Mouse (Mus musculus) myocyte (in vitro differentiated cells): ENCODE measurements around the gene Dmtf1. TPM values are rescaled to one million over a fixed set of nuclear protein-coding genes. Genes with fewer than 3 reads are reported as not detected.
"Not testable (repeated sequence)": the region's sequence is repeated elsewhere in the genome, so short reads cannot be mapped to it uniquely, and the experiment has no call there.

ENCODE experiments used
- H3K27me3 ChIP-seq: one replicate; pipeline ENCODE4 v1.6.1; 2011; ENCODE audit not compliant: control insufficient read depth, insufficient read depth, insufficient read length
- H3K36me3 ChIP-seq: one replicate; pipeline ENCODE4 v1.6.1; 2011; ENCODE audit not compliant: control insufficient read depth, insufficient read depth
- H3K4me2 ChIP-seq: one replicate; pipeline ENCODE4 v1.6.1; 2011; ENCODE audit warnings: low read depth, control low read depth
- H3K4me3 ChIP-seq: one replicate; pipeline ENCODE4 v1.5.1; 2011; ENCODE audit warnings: mild to moderate bottlenecking, control low read depth, moderate library complexity
- H3K79me2 ChIP-seq: one replicate; pipeline ENCODE4 v1.6.1; 2011; ENCODE audit not compliant: control insufficient read depth, insufficient read depth
- H3ac ChIP-seq: one replicate; pipeline ENCODE4 v1.6.1; 2011; ENCODE audit not compliant: control insufficient read depth, insufficient read length
- CEBPB ChIP-seq: IDR thresholded peaks from 2 replicates; pipeline ENCODE4 v1.6.1; 2011; ENCODE audit warnings: mild to moderate bottlenecking, moderate library complexity; ENCODE audit not compliant: poor library complexity, insufficient read depth, severe bottlenecking
- E2F4 ChIP-seq: IDR thresholded peaks from one replicate; pipeline ENCODE4 v1.6.1; 2011; ENCODE audit warnings: mild to moderate bottlenecking, control low read depth, moderate library complexity; ENCODE audit not compliant: insufficient read depth
- MAX ChIP-seq: IDR thresholded peaks from one replicate; pipeline ENCODE4 v1.6.1; 2011; ENCODE audit warnings: low read depth, mild to moderate bottlenecking, control low read depth
- MYOD1 ChIP-seq, 3 experiments: IDR thresholded peaks; one replicate each; pipeline ENCODE4 v1.6.1; 2011; ENCODE audit warnings: control low read depth in 2 of 3, low read depth in 2 of 3, mild to moderate bottlenecking in 2 of 3, moderate library complexity in 1 of 3; ENCODE audit not compliant: insufficient read length in 2 of 3, control insufficient read depth in 1 of 3
- MYOG ChIP-seq, 3 experiments: IDR thresholded peaks; one replicate each; pipeline ENCODE4 v1.6.1; 2011; ENCODE audit warnings: control low read depth in 2 of 3, low read depth in 2 of 3, mild to moderate bottlenecking in 2 of 3; ENCODE audit not compliant: insufficient read length in 2 of 3, control insufficient read depth in 1 of 3, insufficient read depth in 1 of 3
- POLR2A ChIP-seq: IDR thresholded peaks from one replicate; pipeline ENCODE4 v1.6.1; 2011; ENCODE audit warnings: low read depth, mild to moderate bottlenecking, control low read depth, moderate library complexity; ENCODE audit not compliant: insufficient read length
- POLR2AphosphoS2 ChIP-seq: IDR thresholded peaks from one replicate; pipeline ENCODE4 v1.6.1; 2011; ENCODE audit warnings: low read depth, control low read depth; ENCODE audit not compliant: insufficient read length
- REST ChIP-seq: IDR thresholded peaks from one replicate; pipeline ENCODE4 v1.6.1; 2011; ENCODE audit warnings: mild to moderate bottlenecking, control low read depth, moderate library complexity; ENCODE audit not compliant: insufficient read depth, insufficient read length
- SRF ChIP-seq: IDR thresholded peaks from one replicate; pipeline ENCODE4 v1.6.1; 2011; ENCODE audit warnings: low read depth; ENCODE audit not compliant: control insufficient read depth, insufficient read length
- TCF12 ChIP-seq: IDR thresholded peaks from one replicate; pipeline ENCODE4 v1.6.1; 2011; ENCODE audit warnings: mild to moderate bottlenecking, control low read depth; ENCODE audit not compliant: poor library complexity, insufficient read depth, severe bottlenecking
- TCF3 ChIP-seq: IDR thresholded peaks from one replicate; pipeline ENCODE4 v1.6.1; 2011; ENCODE audit warnings: low read depth, control low read depth; ENCODE audit not compliant: insufficient read length
- USF1 ChIP-seq: IDR thresholded peaks from one replicate; pipeline ENCODE4 v1.6.1; 2011; ENCODE audit warnings: low read depth, mild to moderate bottlenecking, control low read depth, moderate library complexity
- polyA plus RNA-seq: library from polyadenylated mRNA; unstranded; fragments of >200 nt; fragmentation: generic; extraction: Trizol; gene quantifications from one replicate; pipeline ENCODE4 v1.2.1, GENCODE M21; 2012; ENCODE audit warnings: missing spikeins

Dmtf1 gene
- 6.7 TPM for polyA plus RNA-seq

DNA sequence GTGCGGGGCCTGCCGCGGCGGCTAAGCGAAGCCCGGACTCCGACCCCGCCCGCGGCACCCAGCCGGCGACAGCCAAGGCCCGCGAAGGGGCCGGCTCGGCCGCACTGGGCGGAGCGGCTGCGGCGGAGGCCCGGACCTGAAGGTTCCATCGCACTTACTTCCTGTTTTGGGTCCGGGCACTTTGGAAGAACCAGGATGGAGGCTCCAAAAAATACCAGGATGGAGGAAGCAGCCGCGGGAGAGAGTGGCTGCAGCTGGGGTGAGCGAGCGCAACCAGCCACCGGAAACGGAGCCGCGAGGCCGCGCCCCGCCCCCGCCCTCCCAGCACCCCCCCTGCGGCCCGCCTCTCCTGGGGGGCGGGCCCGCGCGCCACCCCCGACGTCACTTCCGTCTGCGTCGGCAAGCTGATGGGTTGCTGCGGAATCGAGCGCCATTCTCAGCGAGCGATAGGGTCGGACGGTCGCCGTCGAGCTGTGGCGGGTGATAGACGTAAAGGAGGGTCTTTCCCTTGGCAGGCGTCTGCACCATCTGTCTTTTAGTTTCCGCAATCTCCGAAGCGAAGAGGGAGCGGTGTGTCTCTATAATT lies at the start of gene Dmtf1:
Gene Dmtf1, minus strand, starts transcription at position 321 of the 586 bp plus-strand sequence.
- Histone ChIP-seq H3ac (peak within 1 kb of the TSS; percentile 92), H3K36me3 (no peaks in the 10 kb centered on the region), H3K79me2 (peaks cover 44% of the 10 kb centered on the region), H3K4me2 (peak within 1 kb of the TSS; percentile 95), H3K27me3 (no peaks in the 10 kb centered on the region), H3K4me3 (peak within 1 kb of the TSS; percentile 44)
- TF ChIP-seq MYOD1 (IDR thresholded peaks at IDR 0.05; ENCODE audit: control insufficient read depth in 1 of 3, insufficient read length in 2 of 3, low read depth in 2 of 3) (no peak), POLR2AphosphoS2 (peak; percentile 99), TCF12 (no peak), TCF3 (no peak), POLR2A (peak; percentile 98), REST (peak; percentile 46)

- no peaks in the 10 kb centered on the region for H3K27me3 ChIP-seq
- H3K79me2 ChIP-seq: no peaks in the 10 kb centered on the region
- H3K4me3 ChIP-seq: no peak overlapping the region
- TF ChIP-seq TCF3 (no peak), MAX (no peak), USF1 (no peak), MYOD1 (IDR thresholded peaks at IDR 0.05; ENCODE audit: control insufficient read depth in 1 of 3, insufficient read length in 2 of 3, low read depth in 2 of 3) (no peak), POLR2AphosphoS2 (no peak), E2F4 (no peak), SRF (no peak), POLR2A (no peak)
- H3K36me3 ChIP-seq: no peaks in the 10 kb centered on the region
- H3ac ChIP-seq: no peak overlapping the region
- H3K4me2 ChIP-seq: no peak overlapping the region
Measured at GRCm38 (mm10) chr5:9186467-9186866, 24.9 kb upstream of the Dmtf1 start.

- TF ChIP-seq MYOG (IDR thresholded peaks at IDR 0.05; ENCODE audit: control insufficient read depth in 1 of 3, insufficient read depth in 1 of 3, insufficient read length in 2 of 3, low read depth in 2 of 3) (no peak), TCF3 (no peak), CEBPB (no peak), E2F4 (no peak), POLR2A (no peak), POLR2AphosphoS2 (no peak), REST (no peak)
Measured at GRCm38 (mm10) chr5:9173295-9173694, 11.7 kb upstream of the Dmtf1 start.

DNA sequence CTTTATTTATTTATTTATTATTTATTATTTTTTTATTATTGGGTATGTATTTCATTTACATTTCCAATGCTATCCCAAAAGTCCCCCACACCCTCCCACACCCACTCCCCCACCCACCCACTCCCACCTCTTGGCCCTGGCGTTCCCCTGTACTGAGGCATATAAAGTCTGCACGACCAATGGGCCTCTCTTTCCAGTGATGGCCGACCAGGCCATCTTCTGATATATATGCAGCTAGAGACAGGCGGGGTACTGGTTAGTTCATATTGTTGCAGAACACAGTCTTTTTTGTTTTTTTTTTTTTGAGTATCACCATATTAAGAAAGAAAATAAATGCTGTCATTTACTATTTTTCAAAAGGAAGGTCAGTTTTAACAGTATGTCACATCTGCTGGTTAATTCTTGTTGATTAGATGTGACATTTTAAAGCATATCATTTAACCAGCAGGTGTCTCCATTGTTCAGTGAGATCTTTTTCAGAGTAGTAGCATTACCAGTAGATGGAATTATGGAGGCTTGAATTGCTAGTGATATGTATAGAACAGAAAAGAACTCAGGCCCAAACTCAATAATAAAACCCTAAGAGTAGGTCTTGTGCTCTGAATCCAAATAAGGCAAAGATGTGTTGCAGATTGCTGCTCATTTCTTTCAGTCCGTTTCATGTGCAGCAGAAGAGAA lies 7.9 kb upstream of the Dmtf1 start:
- H3K4me2 ChIP-seq, H3K27me3 ChIP-seq, H3K36me3 ChIP-seq, H3ac ChIP-seq, H3K4me3 ChIP-seq, H3K79me2 ChIP-seq: not testable (repeated sequence)

More at GRCm38 (mm10) chr5:9173295-9173694, 11.7 kb upstream of the Dmtf1 start:
- Histone ChIP-seq H3K4me2 (no peak overlapping the region), H3K79me2 (no peaks in the 10 kb centered on the region), H3K27me3 (no peaks in the 10 kb centered on the region), H3K4me3 (no peak overlapping the region), H3K36me3 (no peaks in the 10 kb centered on the region), H3ac (no peak overlapping the region)

DNA sequence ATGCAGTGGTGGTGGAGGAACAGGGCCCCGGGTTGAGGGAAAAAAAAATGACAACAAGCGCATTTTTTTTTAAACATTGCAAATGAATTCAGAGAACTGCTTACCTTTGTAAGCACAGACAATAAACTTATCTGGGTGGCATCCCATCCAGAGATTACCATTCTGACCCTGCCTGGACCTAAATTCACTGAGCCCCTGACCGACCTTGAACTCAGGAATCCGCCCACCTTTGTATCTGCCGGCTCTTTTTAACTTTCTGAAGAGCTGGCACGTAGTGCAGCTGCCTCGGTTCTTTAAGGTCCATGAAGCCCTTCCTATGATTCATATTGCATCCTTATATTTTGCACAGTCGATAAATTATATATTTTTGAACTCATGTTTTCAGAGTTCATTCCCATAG lies 4.8 kb upstream of the Dmtf1 start:
- H3K36me3 ChIP-seq: no peaks in the 10 kb centered on the region
- H3K4me2 ChIP-seq: no peak overlapping the region
- H3K79me2 ChIP-seq: no peaks in the 10 kb centered on the region
- no peak overlapping the region for H3ac ChIP-seq
- no peaks in the 10 kb centered on the region for H3K27me3 ChIP-seq
- H3K4me3 ChIP-seq: no peak overlapping the region
- no peak for TF ChIP-seq CEBPB
- no peak for TF ChIP-seq POLR2AphosphoS2
- no peak for TF ChIP-seq TCF3
- TF ChIP-seq SRF: no peak
- TF ChIP-seq USF1: no peak
- no peak for TF ChIP-seq MYOD1 (IDR thresholded peaks at IDR 0.05; ENCODE audit: control insufficient read depth in 1 of 3, insufficient read length in 2 of 3, low read depth in 2 of 3)

DNA sequence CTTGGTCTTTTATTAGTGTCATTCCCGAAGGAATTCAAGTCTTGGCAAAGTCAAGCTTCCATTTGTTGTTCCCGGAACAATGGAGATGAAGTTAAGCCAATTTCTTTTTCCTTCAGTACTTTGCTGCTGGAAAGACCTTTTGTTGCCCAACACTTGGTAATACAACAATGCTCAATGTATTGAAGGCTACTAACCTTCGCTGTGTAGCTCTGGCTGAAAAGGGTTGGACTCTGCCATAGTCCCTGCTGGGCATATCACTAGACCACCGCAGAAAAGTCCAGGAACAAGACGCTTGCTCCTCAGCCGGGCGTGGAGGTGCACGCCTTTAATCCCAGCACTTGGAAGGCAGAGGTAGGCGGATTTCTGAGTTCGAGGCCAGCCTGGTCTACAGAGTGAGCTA lies 3.6 kb upstream of the Dmtf1 start:
- not testable (repeated sequence) for H3K36me3 ChIP-seq, H3ac ChIP-seq, H3K27me3 ChIP-seq, H3K4me2 ChIP-seq, H3K79me2 ChIP-seq, H3K4me3 ChIP-seq
